Mouse (Mus musculus): ENCODE results near the gene Rbm25.
A peak's percentile ranks its signal among the peaks of the same experiment; 100 is the strongest.

DNA sequence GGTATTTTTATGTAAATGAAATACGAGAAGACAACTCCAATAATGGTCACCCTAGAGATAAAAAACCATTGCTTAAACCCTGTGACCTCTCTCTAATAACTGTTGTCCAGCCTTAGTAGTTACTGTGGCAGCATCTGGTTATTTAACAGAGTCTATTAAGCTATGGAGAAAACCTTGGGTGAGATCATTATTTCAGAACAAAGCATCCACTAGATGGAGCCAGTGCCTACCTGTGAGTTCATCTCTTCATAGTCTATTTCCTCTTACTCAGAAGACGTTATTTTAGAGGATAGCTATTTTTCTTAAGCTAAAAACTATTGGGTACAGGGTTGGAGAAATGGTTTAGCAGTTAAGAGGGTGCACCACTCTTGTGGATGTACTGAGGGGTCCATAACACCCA lies 82.7 kb downstream of the Rbm25 start:
- TF ChIP-seq CTCF (IDR thresholded peaks at IDR 0.05; ENCODE audit: borderline replicate concordance, extremely low read depth, insufficient read depth, insufficient read length) = peak; percentile 36; the same call in 1 of the 2 replicates
- no peak for TF ChIP-seq POLR2A (IDR thresholded peaks at IDR 0.05; ENCODE audit: borderline replicate concordance, extremely low read depth, insufficient read depth, insufficient read length, poor library complexity, severe bottlenecking)
